In the genomic region with DNA sequence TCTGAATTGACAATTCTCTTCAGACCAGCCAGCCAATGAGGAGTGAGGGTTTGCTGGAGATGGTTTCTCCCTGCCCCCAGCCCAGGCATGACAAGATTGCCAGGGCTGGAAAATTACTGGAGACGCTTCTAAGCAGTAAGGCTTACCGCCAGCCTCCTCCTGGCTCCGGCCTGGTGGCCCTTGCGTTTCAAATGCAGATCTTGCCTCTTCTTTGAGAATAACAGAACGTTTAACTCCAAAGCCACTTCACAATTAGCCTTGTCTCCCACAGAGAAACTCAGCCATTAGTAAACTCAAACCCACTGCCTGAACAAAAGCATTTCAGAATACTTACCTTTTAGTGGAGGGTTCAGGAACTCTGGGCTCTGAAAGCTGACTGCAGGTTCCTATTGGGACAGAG, we compare ENCODE assay signal across 19 mouse cellular contexts.
DNase-seq lines count a peak whose midpoint lies in the region; ATAC-seq and TF ChIP-seq lines count a peak whose summit lies in the region.
"Had no signal": no experiment of that assay in that cellular context is flagged by ENCODE, and none has a peak within 500 bp of the region (broad histone marks: within the 10 kb centered on the region; RNA-seq: fewer than 3 reads in every experiment).

No protein-coding gene starts in this region.

- H3K9ac ChIP-seq in ES-Bruce4 (ENCODE audit: low read depth, poor library complexity, severe bottlenecking) = no peak overlapping the region
- H3K9ac ChIP-seq in hindbrain, embryonic 16.5 days (ENCODE audit: low read depth, low read length) = no peak overlapping the region
- H3K9ac ChIP-seq: intestine, embryonic 15.5 days; limb, embryonic 12.5 days; liver, embryonic 15.5 days had no signal

- WGBS in forebrain, embryonic 10.5 days = 9% methylated on average over 5 of the region's 5 CpGs
- 3% methylated on average over 5 of the region's 5 CpGs for WGBS in hindbrain, embryonic 16.5 days

- no peaks in the 10 kb centered on the region for H3K27me3 ChIP-seq in ES-Bruce4 (ENCODE audit: control insufficient read depth, insufficient read depth, low read length, poor library complexity, severe bottlenecking)
- H3K27me3 ChIP-seq in forebrain, embryonic 10.5 days (ENCODE audit: poor library complexity, severe bottlenecking) = peaks cover 32% of the 10 kb centered on the region
- no peaks in the 10 kb centered on the region for H3K27me3 ChIP-seq in hindbrain, embryonic 16.5 days (replicated peaks; ENCODE audit: control insufficient read depth, insufficient read depth, low read length)
- H3K27me3 ChIP-seq: CH12.LX; intestine, embryonic 15.5 days; liver, embryonic 15.5 days had no signal

- peak; percentile 63; the same call in 1 of the 2 replicates for ATAC-seq in hindbrain, embryonic 16.5 days
- ATAC-seq: intestine, embryonic 15.5 days had no signal

- peak; percentile 20 for DNase-seq in embryo, embryonic 10 days (ENCODE audit: low spot score)
- DNase-seq in embryo, embryonic 10.5 days (ENCODE audit: low spot score) = no peak
- peak; percentile 19 for DNase-seq in forebrain, embryonic 10.5 days (ENCODE audit: extremely low spot score, low spot score)
- DNase-seq in kidney, adult 9 months = no peak
- no peak for DNase-seq in gastrocnemius, postnatal 25 days
- DNase-seq in lung, postnatal 14 days = no peak
- DNase-seq: adrenal gland, postnatal 36 days; cerebellum, adult 11 months; heart, adult 18-20 months; heart, postnatal 10 days; kidney, postnatal 14 days; lung, postnatal 36 days; thymus, postnatal 25 days had no signal

- TF ChIP-seq CTCF in ES-Bruce4 (IDR thresholded peaks at IDR 0.05; ENCODE audit: low read depth, low read length) = no peak

- H3K9me3 ChIP-seq in ES-Bruce4 (replicated peaks; ENCODE audit: control insufficient read depth, insufficient read depth, low read length, poor library complexity, severe bottlenecking) = 0 out of 2 replicates have a peak, but pooled peaks cover 4% of the 10 kb centered on the region
- H3K9me3 ChIP-seq in forebrain, embryonic 10.5 days = peaks cover 4% of the 10 kb centered on the region
- no peaks in the 10 kb centered on the region for H3K9me3 ChIP-seq in hindbrain, embryonic 16.5 days (ENCODE audit: control insufficient read depth, low read length)
- H3K9me3 ChIP-seq: intestine, embryonic 15.5 days; limb, embryonic 12.5 days; liver, embryonic 15.5 days had no signal

- H3K4me3 ChIP-seq in ES-Bruce4 (ENCODE audit: low read depth, low read length) = no peak overlapping the region
- H3K4me3 ChIP-seq in forebrain, embryonic 10.5 days = no peak overlapping the region
- no peak overlapping the region for H3K4me3 ChIP-seq in hindbrain, embryonic 16.5 days (ENCODE audit: low read length)
- H3K4me3 ChIP-seq: intestine, embryonic 15.5 days; limb, embryonic 12.5 days; liver, embryonic 15.5 days had no signal

- H3K36me3 ChIP-seq in ES-Bruce4 (ENCODE audit: control insufficient read depth, insufficient read depth, low read length, poor library complexity, severe bottlenecking) = no peaks in the 10 kb centered on the region
- H3K36me3 ChIP-seq in forebrain, embryonic 10.5 days (replicated peaks) = no peaks in the 10 kb centered on the region
- no peaks in the 10 kb centered on the region for H3K36me3 ChIP-seq in hindbrain, embryonic 16.5 days (ENCODE audit: control insufficient read depth, insufficient read depth, low read length)
- H3K36me3 ChIP-seq: intestine, embryonic 15.5 days; limb, embryonic 12.5 days; liver, embryonic 15.5 days had no signal

- peaks cover 6% of the 10 kb centered on the region for H3K4me1 ChIP-seq in ES-Bruce4 (ENCODE audit: control insufficient read depth, insufficient read depth, low read length)
- peaks cover 35% of the 10 kb centered on the region for H3K4me1 ChIP-seq in forebrain, embryonic 10.5 days
- H3K4me1 ChIP-seq in hindbrain, embryonic 16.5 days (ENCODE audit: control insufficient read depth, insufficient read depth, low read depth, low read length) = peaks cover 8% of the 10 kb centered on the region
- H3K4me1 ChIP-seq: intestine, embryonic 15.5 days; limb, embryonic 12.5 days; liver, embryonic 15.5 days had no signal

- H3K27ac ChIP-seq in ES-Bruce4 (ENCODE audit: insufficient read depth, low read length) = peak overlapping the region; percentile 76
- no peak overlapping the region for H3K27ac ChIP-seq in forebrain, embryonic 10.5 days
- H3K27ac ChIP-seq in hindbrain, embryonic 16.5 days (ENCODE audit: low read depth, low read length) = peak overlapping the region; percentile 45; the same call in 1 of the 2 replicates
- H3K27ac ChIP-seq: intestine, embryonic 15.5 days; limb, embryonic 12.5 days; liver, embryonic 15.5 days had no signal

- no peak overlapping the region; the same call in 1 of the 2 replicates for H3K4me2 ChIP-seq in hindbrain, embryonic 16.5 days (ENCODE audit: low read length)
- H3K4me2 ChIP-seq: intestine, embryonic 15.5 days; limb, embryonic 12.5 days; liver, embryonic 15.5 days had no signal

- TF ChIP-seq POLR2A in ES-Bruce4 (IDR thresholded peaks at IDR 0.05; ENCODE audit: insufficient read depth, low read length) = no peak

- TF ChIP-seq EP300 in ES-Bruce4 (IDR thresholded peaks at IDR 0.05; ENCODE audit: insufficient read depth, low read depth, low read length) = peak; percentile 86

Comparison
In these comparisons a context has a peak if more than half of its experiments do, and no peak if none do; other contexts are left out.
1. DNase-seq: peak in embryo, embryonic 10 days (single experiment) and forebrain, embryonic 10.5 days (single experiment); none in embryo, embryonic 10.5 days (single experiment), kidney, adult 9 months (single experiment), gastrocnemius, postnatal 25 days (single experiment) and lung, postnatal 14 days (single experiment).